Mouse (Mus musculus): ENCODE measurements at regions not wholly inside any gene's neighbourhood (a gene's known extent, or its start where the extent isn't known, plus 50 kb on each side); places are given as distances from the start of the nearest gene placed in this dataset.

- no peak for DNase-seq (ENCODE audit: low read depth, low spot score)
Measured at GRCm38 (mm10) chr1:7591327-7591726, 2783.6 kb downstream of the Gm37988 start.

All from CD4-positive, CD25-positive, alpha-beta regulatory T cell, adult 2 months (primary cell).